Mouse (Mus musculus) CH12.LX (cell line): Measurements from ENCODE around the gene Maip1.

Experiments
- BHLHE40 ChIP-seq: IDR thresholded peaks from 2 replicates; pipeline ENCODE4 v1.6.1; 2011; ENCODE audit warnings: mild to moderate bottlenecking, low read depth, low read length, improper control_type of control experiment
- CTCF ChIP-seq, 2 experiments: IDR thresholded peaks in 1 of 2; conservative IDR thresholded peaks in 1 of 2; 2 replicates each; pipeline ENCODE4 v1.5.1; 2011 to 2012; ENCODE audit warnings: low read depth in 2 of 2, low read length in 2 of 2, improper control_type of control experiment in 1 of 2, inconsistent platforms in 1 of 2, mild to moderate bottlenecking in 1 of 2, moderate library complexity in 1 of 2
- E2F4 ChIP-seq: IDR thresholded peaks from 2 replicates; pipeline ENCODE4 v1.6.1; 2011; ENCODE audit warnings: low read depth, low read length, improper control_type of control experiment; ENCODE audit not compliant: insufficient replicate concordance
- ETS1 ChIP-seq: conservative IDR thresholded peaks from 2 replicates; pipeline ENCODE4 v1.6.1; 2012; ENCODE audit warnings: low read depth, mild to moderate bottlenecking, inconsistent platforms, low read length, improper control_type of control experiment, moderate library complexity
- HCFC1 ChIP-seq: IDR thresholded peaks from 2 replicates; pipeline ENCODE4 v1.6.1; 2012; ENCODE audit warnings: low read depth, mild to moderate bottlenecking, inconsistent platforms, low read length, improper control_type of control experiment
- MAX ChIP-seq: IDR thresholded peaks from 2 replicates; pipeline ENCODE4 v1.6.1; 2011; ENCODE audit warnings: low read length, improper control_type of control experiment
- MEF2A ChIP-seq: IDR thresholded peaks from 2 replicates; pipeline ENCODE4 v1.6.1; 2014; ENCODE audit warnings: low read depth, mild to moderate bottlenecking, inconsistent platforms, low read length, improper control_type of control experiment, borderline replicate concordance
- POLR2A ChIP-seq: IDR thresholded peaks from 2 replicates; pipeline ENCODE4 v1.6.1; 2011; ENCODE audit warnings: low read depth, mild to moderate bottlenecking, improper control_type of control experiment, low read length
- SIN3A ChIP-seq: IDR thresholded peaks from 2 replicates; pipeline ENCODE4 v1.6.1; 2012; ENCODE audit warnings: low read length, improper control_type of control experiment, inconsistent platforms
- TBP ChIP-seq: conservative IDR thresholded peaks from 2 replicates; pipeline ENCODE4 v1.6.1; 2011; ENCODE audit warnings: low read depth, low read length, improper control_type of control experiment
- UBTF ChIP-seq: IDR thresholded peaks from 2 replicates; pipeline ENCODE4 v1.6.1; 2012; ENCODE audit warnings: low read depth, mild to moderate bottlenecking, inconsistent platforms, low read length, improper control_type of control experiment, moderate library complexity
- USF1 ChIP-seq: IDR thresholded peaks from 2 replicates; pipeline ENCODE4 v1.6.1; 2014; ENCODE audit warnings: low read depth, mild to moderate bottlenecking, inconsistent platforms, low read length, improper control_type of control experiment
- ZNF384 ChIP-seq: IDR thresholded peaks from 2 replicates; pipeline ENCODE4 v1.6.1; 2012; ENCODE audit warnings: low read depth, low read length, improper control_type of control experiment, inconsistent platforms

DNA sequence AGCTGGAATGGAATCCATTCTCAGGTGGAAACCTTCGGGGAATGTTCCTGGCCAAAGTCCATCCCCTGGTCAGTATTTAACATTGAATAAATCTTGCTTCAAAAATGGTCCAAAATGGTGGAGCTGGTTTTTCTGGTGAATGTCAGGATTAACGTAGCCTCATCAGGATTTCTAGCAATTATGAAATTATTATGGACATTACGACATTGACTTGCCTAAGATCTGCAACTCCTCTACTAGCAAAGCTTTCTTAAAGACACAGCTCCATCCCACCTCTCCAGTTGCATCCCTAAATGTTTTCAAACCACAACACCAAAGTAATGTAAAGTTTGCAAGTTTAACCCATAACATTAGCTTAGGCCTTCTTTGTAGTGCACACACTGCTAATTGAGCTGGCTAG is 38.7 kb upstream of the Maip1 start:
- TF ChIP-seq MAX (no peak), MEF2A (no peak), ETS1 (no peak), USF1 (no peak), E2F4 (no peak), HCFC1 (no peak), CTCF (conservative IDR thresholded peaks at IDR 0.05 in 1 of 2, IDR thresholded peaks at IDR 0.05 in 1 of 2; ENCODE audit: low read depth in 2 of 2, low read length in 2 of 2) (no peak), POLR2A (no peak), UBTF (no peak), BHLHE40 (no peak), ZNF384 (no peak), SIN3A (no peak), TBP (no peak)
